ENCODE assay signal across 27 mouse cellular contexts in the genomic region with DNA sequence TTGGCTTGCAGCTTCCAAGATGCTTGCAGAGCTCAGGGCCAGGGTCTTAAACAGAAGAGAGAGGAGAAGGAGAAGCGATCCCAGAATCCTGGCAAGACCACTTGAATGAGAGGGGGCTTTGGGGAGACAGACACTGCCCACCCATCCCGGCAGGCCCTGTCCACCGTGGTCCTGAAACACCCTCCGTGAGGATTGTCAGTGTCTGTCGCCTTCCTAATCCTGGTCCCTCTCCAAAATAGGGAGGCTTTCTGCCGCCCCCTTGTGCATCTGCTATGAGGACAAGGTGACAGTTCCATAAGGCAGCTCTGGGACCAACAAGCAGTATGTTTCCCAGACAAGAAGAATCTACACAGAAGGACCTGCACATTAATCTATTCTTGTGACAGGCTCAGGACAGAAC.
DNase-seq lines count a peak whose midpoint lies in the region; ATAC-seq lines count a peak whose summit lies in the region.
"Had no signal": no experiment of that assay in that cellular context is flagged by ENCODE, and none has a peak within 500 bp of the region (broad histone marks: within the 10 kb centered on the region; RNA-seq: fewer than 3 reads in every experiment).

No protein-coding gene starts in this region.

- no peaks in the 10 kb centered on the region for H3K9me3 ChIP-seq in hindbrain, embryonic 13.5 days
- H3K9me3 ChIP-seq in hindbrain, embryonic 16.5 days (ENCODE audit: control insufficient read depth, low read length) = no peaks in the 10 kb centered on the region
- no peaks in the 10 kb centered on the region for H3K9me3 ChIP-seq in midbrain, embryonic 10.5 days (replicated peaks)
- no peaks in the 10 kb centered on the region for H3K9me3 ChIP-seq in midbrain, embryonic 16.5 days (replicated peaks; ENCODE audit: control insufficient read depth, low read length, poor library complexity, severe bottlenecking)
- H3K9me3 ChIP-seq: embryonic facial prominence, embryonic 12.5 days; embryonic facial prominence, embryonic 15.5 days; heart, embryonic 13.5 days; intestine, embryonic 15.5 days had no signal

- H3K36me3 ChIP-seq in hindbrain, embryonic 13.5 days = no peaks in the 10 kb centered on the region
- no peaks in the 10 kb centered on the region for H3K36me3 ChIP-seq in hindbrain, embryonic 16.5 days (ENCODE audit: control insufficient read depth, insufficient read depth, low read length)
- H3K36me3 ChIP-seq in midbrain, embryonic 10.5 days = no peaks in the 10 kb centered on the region
- H3K36me3 ChIP-seq in midbrain, embryonic 16.5 days (ENCODE audit: control insufficient read depth, insufficient read depth, low read length) = no peaks in the 10 kb centered on the region
- H3K36me3 ChIP-seq: embryonic facial prominence, embryonic 12.5 days; embryonic facial prominence, embryonic 15.5 days; G1E; heart, embryonic 13.5 days; intestine, embryonic 15.5 days had no signal

- 74% methylated on average over 6 of the region's 6 CpGs for WGBS in hindbrain, embryonic 13.5 days
- 79% methylated on average over 6 of the region's 6 CpGs for WGBS in hindbrain, embryonic 16.5 days
- WGBS in midbrain, embryonic 10.5 days = 72% methylated on average over 6 of the region's 6 CpGs
- 70% methylated on average over 6 of the region's 6 CpGs for WGBS in midbrain, embryonic 16.5 days

- peak; percentile 75 for DNase-seq in heart, adult 11 months
- no peak for DNase-seq in heart, postnatal 4 days
- no peak for DNase-seq in midbrain, embryonic 10.5 days (ENCODE audit: low spot score)
- peak; percentile 48 for DNase-seq in brain, adult 2 months (ENCODE audit: low read depth, low spot score)
- DNase-seq: adrenal gland, postnatal 10 days; adrenal gland, postnatal 36 days; B cell, adult 2 months; cerebellum, adult 11 months; cerebellum, adult 2 months; cerebellum, adult 9-11 months; cerebellum, postnatal 25 days; forebrain, postnatal 0 days; gastrocnemius, postnatal 10 days; gastrocnemius, postnatal 36 days; heart, postnatal 14 days had no signal

- H3K27me3 ChIP-seq in hindbrain, embryonic 13.5 days = no peaks in the 10 kb centered on the region
- H3K27me3 ChIP-seq in hindbrain, embryonic 16.5 days (replicated peaks; ENCODE audit: control insufficient read depth, insufficient read depth, low read length) = no peaks in the 10 kb centered on the region
- H3K27me3 ChIP-seq in midbrain, embryonic 10.5 days (ENCODE audit: low read depth, poor library complexity, severe bottlenecking) = no peaks in the 10 kb centered on the region
- H3K27me3 ChIP-seq in midbrain, embryonic 16.5 days (ENCODE audit: control insufficient read depth, insufficient read depth, low read depth, low read length) = no peaks in the 10 kb centered on the region
- H3K27me3 ChIP-seq: CH12.LX; embryonic facial prominence, embryonic 12.5 days; embryonic facial prominence, embryonic 15.5 days; heart, embryonic 13.5 days; intestine, embryonic 15.5 days had no signal

- peak overlapping the region; percentile 36 for H3K27ac ChIP-seq in hindbrain, embryonic 13.5 days
- no peak overlapping the region for H3K27ac ChIP-seq in hindbrain, embryonic 16.5 days (ENCODE audit: low read depth, low read length)
- H3K27ac ChIP-seq in midbrain, embryonic 10.5 days (replicated peaks) = peak overlapping the region; percentile 23; the same call in 1 of the 2 replicates
- H3K27ac ChIP-seq in midbrain, embryonic 16.5 days (ENCODE audit: low read length) = no peak overlapping the region
- H3K27ac ChIP-seq: embryonic facial prominence, embryonic 12.5 days; embryonic facial prominence, embryonic 15.5 days; heart, embryonic 13.5 days; hindbrain, embryonic 14.5 days; intestine, embryonic 15.5 days had no signal

- H3K9ac ChIP-seq in hindbrain, embryonic 13.5 days = no peak overlapping the region
- H3K9ac ChIP-seq in hindbrain, embryonic 16.5 days (ENCODE audit: low read depth, low read length) = no peak overlapping the region
- H3K9ac ChIP-seq in midbrain, embryonic 16.5 days (ENCODE audit: low read depth, low read length) = no peak overlapping the region
- H3K9ac ChIP-seq: embryonic facial prominence, embryonic 12.5 days; embryonic facial prominence, embryonic 15.5 days; forebrain, postnatal 0 days; heart, embryonic 13.5 days; hindbrain, embryonic 14.5 days; intestine, embryonic 15.5 days had no signal

- no peak overlapping the region for H3K4me3 ChIP-seq in hindbrain, embryonic 13.5 days
- no peak overlapping the region for H3K4me3 ChIP-seq in hindbrain, embryonic 16.5 days (ENCODE audit: low read length)
- H3K4me3 ChIP-seq in midbrain, embryonic 10.5 days = no peak overlapping the region
- H3K4me3 ChIP-seq in midbrain, embryonic 16.5 days (ENCODE audit: low read depth, low read length) = no peak overlapping the region
- H3K4me3 ChIP-seq: embryonic facial prominence, embryonic 12.5 days; embryonic facial prominence, embryonic 15.5 days; heart, embryonic 13.5 days; intestine, embryonic 15.5 days had no signal

- ATAC-seq in hindbrain, embryonic 13.5 days (ENCODE audit: low FRiP score) = no peak
- ATAC-seq in hindbrain, embryonic 16.5 days = no peak
- ATAC-seq in midbrain, embryonic 16.5 days = no peak
- ATAC-seq: forebrain, embryonic 14.5 days; forebrain, postnatal 0 days; intestine, embryonic 15.5 days; Patski had no signal

- H3K4me1 ChIP-seq in hindbrain, embryonic 13.5 days (replicated peaks) = peaks cover 31% of the 10 kb centered on the region
- no peaks in the 10 kb centered on the region for H3K4me1 ChIP-seq in hindbrain, embryonic 16.5 days (ENCODE audit: control insufficient read depth, insufficient read depth, low read depth, low read length)
- H3K4me1 ChIP-seq in midbrain, embryonic 10.5 days = peaks cover 47% of the 10 kb centered on the region
- H3K4me1 ChIP-seq in midbrain, embryonic 16.5 days (ENCODE audit: control insufficient read depth, insufficient read depth, low read length) = peaks cover 15% of the 10 kb centered on the region
- H3K4me1 ChIP-seq: embryonic facial prominence, embryonic 12.5 days; embryonic facial prominence, embryonic 15.5 days; heart, embryonic 13.5 days; intestine, embryonic 15.5 days had no signal

- no peak overlapping the region for H3K4me2 ChIP-seq in hindbrain, embryonic 13.5 days
- H3K4me2 ChIP-seq in hindbrain, embryonic 16.5 days (ENCODE audit: low read length) = no peak overlapping the region
- no peak overlapping the region for H3K4me2 ChIP-seq in midbrain, embryonic 16.5 days (ENCODE audit: low read length)
- H3K4me2 ChIP-seq: embryonic facial prominence, embryonic 12.5 days; embryonic facial prominence, embryonic 15.5 days; heart, embryonic 13.5 days; hindbrain, embryonic 14.5 days; intestine, embryonic 15.5 days had no signal

Comparison
In these comparisons a context has a peak if more than half of its experiments do, and no peak if none do; other contexts are left out.
1. DNase-seq: peak in heart, adult 11 months (single experiment) and brain, adult 2 months (single experiment); none in heart, postnatal 4 days (single experiment) and midbrain, embryonic 10.5 days (single experiment).
2. H3K27ac ChIP-seq: peak in hindbrain, embryonic 13.5 days (single experiment) and midbrain, embryonic 10.5 days (single experiment); none in hindbrain, embryonic 16.5 days (single experiment) and midbrain, embryonic 16.5 days (single experiment).